Mouse (Mus musculus): Measurements from ENCODE around the gene Nfe2l3.

DNA sequence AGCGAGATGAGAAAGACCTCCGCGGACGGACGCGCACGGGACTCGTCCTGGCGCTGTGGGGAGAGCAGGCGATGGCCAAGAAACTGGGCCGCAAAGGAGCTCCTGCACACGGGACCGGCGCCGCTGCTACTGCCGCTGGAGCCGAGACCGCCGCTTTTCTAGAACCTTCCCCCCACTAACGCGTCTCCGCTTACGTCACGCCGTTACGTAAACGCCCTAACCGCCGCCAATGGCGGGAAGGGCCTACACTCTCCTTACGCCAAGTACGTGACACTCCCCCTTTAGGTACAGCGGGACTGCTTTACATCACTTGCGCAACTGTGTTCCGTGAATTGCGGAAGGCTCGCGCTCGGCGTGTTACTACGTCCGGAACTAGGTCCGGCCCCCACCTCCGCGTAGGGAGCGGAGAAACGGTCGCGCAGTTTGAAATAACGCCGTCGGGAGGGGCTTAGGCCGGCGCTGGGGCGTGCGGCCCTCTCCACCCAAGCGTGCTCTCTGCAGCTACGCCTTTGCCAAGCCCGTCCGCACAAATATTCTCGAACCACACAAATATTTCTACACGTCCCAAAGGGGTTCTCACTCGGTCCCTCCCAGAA lies 37.3 kb downstream of the Nfe2l3 start, which contains the start of gene Hnrnpa2b1:
- TF ChIP-seq CTCF (IDR thresholded peaks at IDR 0.05; ENCODE audit: low read depth) (no peak), EP300 (IDR thresholded peaks at IDR 0.05; ENCODE audit: low read depth) (peak; percentile 91)

Data from liver, embryonic 14.5 days (tissue).